In genomic region chr12:12710184-12710609, GRCm38 (mm10) we compare ENCODE assay signal across 21 mouse cellular contexts.
DNase-seq lines count a peak whose midpoint lies in the region; ATAC-seq lines count a peak whose summit lies in the region.
"Had no signal": no experiment of that assay in that cellular context is flagged by ENCODE, and none has a peak within 500 bp of the region (broad histone marks: within the 10 kb centered on the region; RNA-seq: fewer than 3 reads in every experiment).

No protein-coding gene starts in this region.

- 43% methylated on average over 6 of the region's 6 CpGs for whole genome bisulfite sequencing in neural tube, embryonic 11.5 days
- 24% methylated on average over 6 of the region's 6 CpGs for WGBS in neural tube, embryonic 15.5 days
- WGBS in hindbrain, embryonic 11.5 days: 35% methylated on average over 6 of the region's 6 CpGs
- WGBS in midbrain, embryonic 14.5 days: 7% methylated on average over 6 of the region's 6 CpGs
- 84% methylated on average over 6 of the region's 6 CpGs for WGBS in heart, embryonic 11.5 days (ENCODE audit: insufficient replicate concordance)

- peak; percentile 44 for DNase-seq in neural tube, embryonic 11.5 days (ENCODE audit: low spot score)
- DNase-seq in hindbrain, embryonic 11.5 days (ENCODE audit: low spot score): peak; percentile 62
- no peak for DNase-seq in midbrain, embryonic 14.5 days
- no peak for DNase-seq in left cerebral cortex, postnatal 10 days (ENCODE audit: extremely low spot score in 1 of 2, low spot score in 2 of 2)
- DNase-seq in left cerebral cortex, adult 9 months (ENCODE audit: low spot score in 2 of 2): no peak
- DNase-seq: adrenal gland, postnatal 14 days; cerebellum, adult 9-10 months; gastrocnemius, postnatal 25 days; heart, postnatal 14 days; lung, embryonic 14.5 days; lung, postnatal 4 days; right cerebral cortex, postnatal 4 days had no signal

- no peaks in the 10 kb centered on the region for H3K9me3 ChIP-seq in neural tube, embryonic 11.5 days (ENCODE audit: control insufficient read depth, low read length)
- no peaks in the 10 kb centered on the region for H3K9me3 ChIP-seq in neural tube, embryonic 15.5 days (replicated peaks)
- H3K9me3 ChIP-seq in hindbrain, embryonic 11.5 days (ENCODE audit: control insufficient read depth, low read length): no peaks in the 10 kb centered on the region
- H3K9me3 ChIP-seq in midbrain, embryonic 14.5 days (ENCODE audit: control insufficient read depth, low read length): no peaks in the 10 kb centered on the region
- H3K9me3 ChIP-seq in heart, embryonic 11.5 days (replicated peaks; ENCODE audit: control insufficient read depth, low read length): peaks cover 5% of the 10 kb centered on the region; the same call in 1 of the 2 replicates
- H3K9me3 ChIP-seq: kidney, embryonic 15.5 days; limb, embryonic 10.5 days; neural tube, embryonic 12.5 days had no signal

- H3K27me3 ChIP-seq in neural tube, embryonic 11.5 days (ENCODE audit: control insufficient read depth, insufficient read depth, low read length): no peaks in the 10 kb centered on the region
- no peaks in the 10 kb centered on the region for H3K27me3 ChIP-seq in neural tube, embryonic 15.5 days (replicated peaks)
- no peaks in the 10 kb centered on the region for H3K27me3 ChIP-seq in hindbrain, embryonic 11.5 days (ENCODE audit: control insufficient read depth, insufficient read depth, low read length)
- H3K27me3 ChIP-seq in midbrain, embryonic 14.5 days (ENCODE audit: control insufficient read depth, insufficient read depth, low read length): no peaks in the 10 kb centered on the region
- H3K27me3 ChIP-seq in heart, embryonic 11.5 days (ENCODE audit: control insufficient read depth, insufficient read depth, low read length): no peaks in the 10 kb centered on the region
- H3K27me3 ChIP-seq: kidney, embryonic 15.5 days; neural tube, embryonic 12.5 days; Patski had no signal

- no peak overlapping the region for H3K27ac ChIP-seq in neural tube, embryonic 11.5 days (ENCODE audit: low read depth, low read length)
- H3K27ac ChIP-seq in neural tube, embryonic 15.5 days (replicated peaks): no peak overlapping the region
- H3K27ac ChIP-seq in hindbrain, embryonic 11.5 days (ENCODE audit: low read depth, low read length): peak overlapping the region; percentile 58
- H3K27ac ChIP-seq in midbrain, embryonic 14.5 days (replicated peaks; ENCODE audit: low read depth, low read length): no peak overlapping the region
- H3K27ac ChIP-seq in heart, embryonic 11.5 days (ENCODE audit: low read depth, low read length): no peak overlapping the region
- H3K27ac ChIP-seq: kidney, embryonic 15.5 days; limb, embryonic 10.5 days; neural tube, embryonic 12.5 days had no signal

- H3K4me2 ChIP-seq in neural tube, embryonic 11.5 days (ENCODE audit: low read depth): no peak overlapping the region
- no peak overlapping the region for H3K4me2 ChIP-seq in neural tube, embryonic 15.5 days
- no peak overlapping the region for H3K4me2 ChIP-seq in hindbrain, embryonic 11.5 days (replicated peaks; ENCODE audit: low read depth, low read length)
- H3K4me2 ChIP-seq in midbrain, embryonic 14.5 days (ENCODE audit: low read length): no peak overlapping the region
- H3K4me2 ChIP-seq in heart, embryonic 11.5 days: no peak overlapping the region
- H3K4me2 ChIP-seq: kidney, embryonic 15.5 days; liver, embryonic 11.5 days; lung, embryonic 14.5 days; neural tube, embryonic 12.5 days had no signal

- no peak overlapping the region for H3K4me3 ChIP-seq in neural tube, embryonic 11.5 days (ENCODE audit: low read depth, low read length)
- H3K4me3 ChIP-seq in neural tube, embryonic 15.5 days (replicated peaks): no peak overlapping the region
- H3K4me3 ChIP-seq in hindbrain, embryonic 11.5 days (ENCODE audit: low read depth, low read length): no peak overlapping the region
- no peak overlapping the region for H3K4me3 ChIP-seq in midbrain, embryonic 14.5 days (replicated peaks; ENCODE audit: low read depth, low read length)
- no peak overlapping the region for H3K4me3 ChIP-seq in heart, embryonic 11.5 days (ENCODE audit: low read depth, low read length)
- H3K4me3 ChIP-seq: kidney, embryonic 15.5 days; limb, embryonic 10.5 days; neural tube, embryonic 12.5 days had no signal

- no peak overlapping the region for H3K9ac ChIP-seq in neural tube, embryonic 11.5 days (ENCODE audit: low read length)
- no peak overlapping the region for H3K9ac ChIP-seq in neural tube, embryonic 15.5 days (replicated peaks)
- no peak overlapping the region for H3K9ac ChIP-seq in hindbrain, embryonic 11.5 days (ENCODE audit: low read depth, low read length)
- no peak overlapping the region for H3K9ac ChIP-seq in midbrain, embryonic 14.5 days (replicated peaks; ENCODE audit: low read length)
- H3K9ac ChIP-seq in heart, embryonic 11.5 days (ENCODE audit: low read depth, low read length): no peak overlapping the region
- H3K9ac ChIP-seq: kidney, embryonic 15.5 days; lung, embryonic 14.5 days; neural tube, embryonic 12.5 days had no signal

- ATAC-seq in neural tube, embryonic 11.5 days (ENCODE audit: insufficient read depth, low FRiP score, low TSS enrichment): peak; percentile 65; the same call in 1 of the 2 replicates
- no peak for ATAC-seq in neural tube, embryonic 15.5 days (ENCODE audit: low FRiP score)
- ATAC-seq in hindbrain, embryonic 11.5 days (ENCODE audit: low FRiP score): peak; percentile 88
- peak; percentile 60; the same call in 1 of the 2 replicates for ATAC-seq in midbrain, embryonic 14.5 days (ENCODE audit: low FRiP score, low TSS enrichment)
- ATAC-seq in heart, embryonic 11.5 days (replicated peaks; ENCODE audit: insufficient number of reproducible peaks, low FRiP score, low TSS enrichment): no peak
- ATAC-seq: activated CD4-positive, CD25-positive, alpha-beta regulatory T cell, adult 4 months; inflammation-experienced regulatory T-cells, adult 6 months; Patski had no signal

- intact Hi-C loops in left cerebral cortex, postnatal 10 days (cut with DNase I): no loop called here

- peaks cover 7% of the 10 kb centered on the region for H3K4me1 ChIP-seq in neural tube, embryonic 11.5 days (ENCODE audit: control insufficient read depth, insufficient read depth, low read length)
- H3K4me1 ChIP-seq in neural tube, embryonic 15.5 days: peaks cover 16% of the 10 kb centered on the region
- peaks cover 6% of the 10 kb centered on the region; the same call in 1 of the 2 replicates for H3K4me1 ChIP-seq in hindbrain, embryonic 11.5 days (replicated peaks; ENCODE audit: control insufficient read depth, insufficient read depth, low read length)
- H3K4me1 ChIP-seq in midbrain, embryonic 14.5 days (ENCODE audit: control insufficient read depth, insufficient read depth, low read length): peaks cover 14% of the 10 kb centered on the region
- no peaks in the 10 kb centered on the region for H3K4me1 ChIP-seq in heart, embryonic 11.5 days (ENCODE audit: control insufficient read depth, insufficient read depth, low read length)

- no peaks in the 10 kb centered on the region for H3K36me3 ChIP-seq in neural tube, embryonic 11.5 days (ENCODE audit: control insufficient read depth, insufficient read depth, low read length)
- no peaks in the 10 kb centered on the region for H3K36me3 ChIP-seq in neural tube, embryonic 15.5 days
- H3K36me3 ChIP-seq in hindbrain, embryonic 11.5 days (ENCODE audit: control insufficient read depth, insufficient read depth, low read length): no peaks in the 10 kb centered on the region
- H3K36me3 ChIP-seq in midbrain, embryonic 14.5 days (ENCODE audit: control insufficient read depth, insufficient read depth, low read length): no peaks in the 10 kb centered on the region
- H3K36me3 ChIP-seq in heart, embryonic 11.5 days (ENCODE audit: control insufficient read depth, insufficient read depth, low read length): no peaks in the 10 kb centered on the region
- H3K36me3 ChIP-seq: kidney, embryonic 15.5 days; limb, embryonic 10.5 days; neural tube, embryonic 12.5 days had no signal

Comparison
In these comparisons a context has a peak if more than half of its experiments do, and no peak if none do; other contexts are left out.
1. ATAC-seq: peak in neural tube, embryonic 11.5 days (single experiment), hindbrain, embryonic 11.5 days (single experiment) and midbrain, embryonic 14.5 days (single experiment); none in neural tube, embryonic 15.5 days (single experiment) and heart, embryonic 11.5 days (single experiment).
2. DNase-seq: peak in neural tube, embryonic 11.5 days (single experiment) and hindbrain, embryonic 11.5 days (single experiment); none in midbrain, embryonic 14.5 days (single experiment), left cerebral cortex, postnatal 10 days (0 of 2) and left cerebral cortex, adult 9 months (0 of 2).